Mouse (Mus musculus) stomach, postnatal 0 days (tissue): ENCODE results near the gene Prss50.

Experiments
- CTCF ChIP-seq: IDR thresholded peaks from 2 replicates; pipeline ENCODE4 v1.5.1; 2016; ENCODE audit warnings: antibody characterized with exemption, low read depth, mild to moderate bottlenecking, moderate library complexity
- EP300 ChIP-seq: optimal IDR thresholded peaks from 2 replicates; pipeline ENCODE3; 2016; ENCODE audit warnings: antibody characterized with exemption

GRCm38 (mm10) chr9:110888935-110889334, 31.2 kb downstream of the Prss50 start:
- TF ChIP-seq CTCF (no peak), EP300 (no peak)
